Mouse (Mus musculus) cerebellum, adult 2 months (tissue): Measurements from ENCODE around the gene Kirrel.

Experiments
- CTCF ChIP-seq: fragments of 200-500 bp; IDR thresholded peaks from 2 replicates; pipeline ENCODE4 v1.5.1; 2011; ENCODE audit warnings: low read depth, mild to moderate bottlenecking, control low read depth, low read length, moderate library complexity, borderline replicate concordance; ENCODE audit not compliant: insufficient read depth
- POLR2A ChIP-seq: fragments of 200-500 bp; IDR thresholded peaks from 2 replicates; pipeline ENCODE4 v1.6.1; 2011; ENCODE audit warnings: low read length, control low read depth, borderline replicate concordance; ENCODE audit not compliant: insufficient read depth

GRCm38 (mm10) chr3:87162380-87162779, 12.2 kb downstream of the Kirrel start:
- TF ChIP-seq CTCF = no peak
- TF ChIP-seq POLR2A = no peak
